Mouse (Mus musculus) T-helper 17 cell (primary cell): ENCODE data around the gene Lpp.

Experiments
- in situ Hi-C, 2 experiments: fragments of 300-600 bp; cut with MboI, MseI; formaldehyde crosslinking; loops; 1 replicate in 1 of 2; 2 replicates in 1 of 2; pipeline ENCODE4 v1.15.1; 2025; ENCODE audit warnings: high pct_unique_total_duplicates in 2 of 2

Lpp gene

GRCm38 (mm10) chr16:24599766-24600165 lies 206.5 kb downstream of the Lpp start:
- in situ Hi-C loops = loop anchor here in 1 of 2 experiments (10.0 kb wide), 1 partner anchor 1265 kb away; no protein-coding TSS in a partner anchor

DNA sequence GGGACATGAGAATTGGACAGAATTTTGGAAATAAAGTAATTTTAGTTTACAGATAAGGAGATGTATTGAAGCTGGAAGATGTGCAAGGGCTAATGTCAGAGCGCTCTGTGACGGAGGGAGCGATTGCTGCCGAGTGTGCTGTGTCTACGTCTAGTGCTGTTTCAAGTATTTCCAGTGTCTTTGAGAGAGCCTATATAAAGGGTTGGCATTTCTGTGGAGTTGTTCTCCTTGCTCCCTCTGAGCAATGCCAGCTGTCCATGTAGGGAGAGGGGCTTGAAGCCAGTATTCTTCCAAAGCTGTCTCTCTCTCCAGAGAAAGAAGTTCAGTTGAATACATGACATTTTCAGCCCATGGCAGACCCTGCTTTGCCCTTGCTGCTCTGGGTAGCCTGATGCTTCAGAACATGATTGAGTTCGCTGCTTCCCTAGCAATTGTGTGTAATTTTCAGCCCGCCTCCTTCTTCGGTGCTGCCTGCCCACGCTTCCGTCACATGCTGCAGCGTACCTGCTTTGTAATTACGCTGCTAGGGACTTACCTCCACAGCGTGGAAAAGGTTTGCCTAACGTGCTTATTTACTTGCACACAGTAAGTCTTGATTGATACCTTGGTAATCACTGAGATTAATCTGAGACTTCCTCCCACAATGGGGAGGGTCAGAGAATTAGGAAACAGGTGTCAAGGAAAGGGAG lies 207.1 kb downstream of the Lpp start:
- in situ Hi-C loops = loop anchor here in 1 of 2 experiments (10.0 kb wide), 1 partner anchor 1266 kb away; no protein-coding TSS in a partner anchor

DNA sequence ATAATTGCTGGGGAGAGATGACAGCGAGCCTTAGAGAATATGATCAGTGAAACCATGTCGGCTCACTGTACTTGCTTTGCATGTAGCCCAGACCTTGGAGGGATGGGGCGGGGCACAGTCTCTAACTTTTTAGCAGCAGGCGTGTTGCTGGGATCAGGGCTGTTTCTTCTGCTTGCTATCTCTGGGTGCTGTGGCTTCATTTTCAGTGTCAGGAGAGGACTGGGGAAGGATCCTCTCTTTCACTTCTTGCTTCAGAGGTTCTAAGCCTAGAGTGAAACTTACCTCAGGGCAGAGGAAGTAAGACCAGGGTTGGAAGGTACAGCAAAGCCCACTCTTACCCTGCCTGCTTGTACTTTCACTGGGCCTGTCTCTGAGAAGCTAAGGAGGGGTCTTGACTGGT lies 210.0 kb downstream of the Lpp start:
- in situ Hi-C loops = loop anchor here in 1 of 2 experiments (10.0 kb wide), 1 partner anchor 1269 kb away; no protein-coding TSS in a partner anchor

GRCm38 (mm10) chr16:24607896-24608457 lies 214.7 kb downstream of the Lpp start:
- in situ Hi-C loops = loop anchor here in 1 of 2 experiments (10.0 kb wide), 1 partner anchor 1273 kb away; no protein-coding TSS in a partner anchor

DNA sequence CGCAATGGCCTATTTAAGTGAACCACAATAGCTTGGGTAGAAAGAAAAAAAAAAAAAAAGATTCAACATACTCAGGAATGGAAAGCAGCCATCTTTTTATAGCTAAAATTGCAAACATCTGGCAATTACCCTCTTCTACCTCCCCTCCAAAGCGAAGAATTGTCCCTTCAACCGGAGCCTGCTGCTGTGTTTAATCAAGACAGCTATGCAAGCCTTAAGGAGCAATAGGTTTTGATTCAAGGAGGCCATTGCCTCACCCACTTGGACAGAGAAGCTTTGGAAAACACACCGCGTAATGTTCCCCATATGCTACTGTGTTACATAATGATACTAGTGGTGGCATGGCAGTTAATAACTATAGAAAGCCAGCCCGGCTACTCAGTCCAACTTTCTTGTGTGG lies 226.2 kb downstream of the Lpp start:
- in situ Hi-C loops = no loop called here

- in situ Hi-C loops = no loop called here
Observed at GRCm38 (mm10) chr16:24620021-24620420, 226.7 kb downstream of the Lpp start.

GRCm38 (mm10) chr16:24622226-24623194 lies 229.2 kb downstream of the Lpp start:
- in situ Hi-C loops = no loop called here

DNA sequence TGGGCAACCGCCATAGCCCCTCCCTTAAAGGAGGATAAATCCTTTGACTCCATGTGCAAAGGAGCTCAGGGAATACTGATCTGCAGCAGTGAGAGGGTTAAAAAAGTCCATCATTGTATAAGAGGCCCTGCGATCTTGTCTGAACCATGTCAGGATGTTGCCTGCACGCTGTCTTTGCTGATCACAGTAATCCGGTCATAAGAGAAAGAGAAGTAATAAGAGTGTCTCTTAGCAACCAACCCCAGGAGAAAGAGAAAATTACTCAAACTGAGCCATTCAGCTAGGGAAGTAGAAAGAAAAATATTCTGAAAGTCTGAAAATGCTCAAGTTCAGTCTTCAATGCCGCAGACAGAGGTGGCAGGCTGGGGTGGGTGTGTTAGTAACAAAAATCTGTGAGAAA lies 231.0 kb downstream of the Lpp start:
- in situ Hi-C loops = no loop called here

DNA sequence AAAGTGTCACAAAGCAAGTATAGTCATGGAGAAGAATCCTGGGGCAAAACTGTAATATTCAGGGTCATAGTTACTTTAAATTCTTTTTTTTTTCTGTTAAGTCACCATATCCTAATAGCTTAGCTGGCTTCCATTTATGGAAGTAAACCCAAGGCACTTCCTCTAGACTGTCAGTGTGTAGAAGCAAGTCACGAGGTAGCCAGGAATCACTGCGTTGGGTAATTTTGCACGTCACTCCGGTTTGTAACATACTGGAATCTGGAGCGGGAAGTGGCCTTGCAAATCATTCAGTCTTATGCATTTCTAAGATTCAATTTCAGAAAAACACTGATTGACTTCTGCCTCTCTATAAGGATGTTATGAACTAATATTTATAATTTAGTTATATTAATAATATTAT lies 232.3 kb downstream of the Lpp start:
- in situ Hi-C loops = loop anchor here in 1 of 2 experiments (25.0 kb wide), 1 partner anchor 437 kb away; no protein-coding TSS in a partner anchor

GRCm38 (mm10) chr16:24628779-24629178 lies 235.5 kb downstream of the Lpp start:
- in situ Hi-C loops = loop anchor here in 1 of 2 experiments (25.0 kb wide), 1 partner anchor 434 kb away; no protein-coding TSS in a partner anchor

GRCm38 (mm10) chr16:24629218-24630172 lies 236.2 kb downstream of the Lpp start:
- in situ Hi-C loops = loop anchor here in 1 of 2 experiments (25.0 kb wide), 1 partner anchor 433 kb away; no protein-coding TSS in a partner anchor

DNA sequence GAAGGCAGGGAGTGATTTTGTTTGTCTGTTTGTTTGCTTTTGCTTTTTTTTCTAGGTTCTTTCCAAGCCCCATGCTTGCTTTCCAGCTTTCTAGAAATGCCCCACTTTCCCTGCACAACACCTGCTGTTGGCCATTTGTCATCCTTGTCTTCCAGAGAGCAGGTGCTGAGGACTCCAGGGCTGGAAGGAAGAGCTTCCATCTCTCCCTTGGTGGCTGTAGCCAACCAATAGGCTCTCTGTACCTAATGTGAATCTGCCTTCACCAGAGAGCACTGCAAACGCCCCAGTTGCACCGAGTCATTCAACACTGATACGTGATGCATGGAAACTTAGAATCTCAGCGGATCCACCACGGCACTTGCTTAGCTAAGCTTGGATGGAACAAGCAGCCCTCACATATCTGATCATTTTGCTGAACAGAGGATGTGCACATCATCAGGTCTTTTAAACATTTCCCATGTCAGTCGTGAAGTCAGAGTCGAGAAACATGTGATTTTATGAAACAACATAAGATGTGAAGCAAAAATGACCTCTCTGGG lies 242.1 kb downstream of the Lpp start:
- in situ Hi-C loops = loop anchor here in 1 of 2 experiments (5.0 to 25.0 kb wide), 2 partner anchors 427 to 653 kb away; no protein-coding TSS in a partner anchor

GRCm38 (mm10) chr16:24636894-24637293 lies 243.6 kb downstream of the Lpp start:
- in situ Hi-C loops = loop anchor here in 1 of 2 experiments (5.0 to 25.0 kb wide), 2 partner anchors 425 to 655 kb away; no protein-coding TSS in a partner anchor

- in situ Hi-C loops = loop anchor here in 1 of 2 experiments (25.0 kb wide), 1 partner anchor 421 kb away; no protein-coding TSS in a partner anchor
Observed at GRCm38 (mm10) chr16:24641003-24641797, 247.9 kb downstream of the Lpp start.

DNA sequence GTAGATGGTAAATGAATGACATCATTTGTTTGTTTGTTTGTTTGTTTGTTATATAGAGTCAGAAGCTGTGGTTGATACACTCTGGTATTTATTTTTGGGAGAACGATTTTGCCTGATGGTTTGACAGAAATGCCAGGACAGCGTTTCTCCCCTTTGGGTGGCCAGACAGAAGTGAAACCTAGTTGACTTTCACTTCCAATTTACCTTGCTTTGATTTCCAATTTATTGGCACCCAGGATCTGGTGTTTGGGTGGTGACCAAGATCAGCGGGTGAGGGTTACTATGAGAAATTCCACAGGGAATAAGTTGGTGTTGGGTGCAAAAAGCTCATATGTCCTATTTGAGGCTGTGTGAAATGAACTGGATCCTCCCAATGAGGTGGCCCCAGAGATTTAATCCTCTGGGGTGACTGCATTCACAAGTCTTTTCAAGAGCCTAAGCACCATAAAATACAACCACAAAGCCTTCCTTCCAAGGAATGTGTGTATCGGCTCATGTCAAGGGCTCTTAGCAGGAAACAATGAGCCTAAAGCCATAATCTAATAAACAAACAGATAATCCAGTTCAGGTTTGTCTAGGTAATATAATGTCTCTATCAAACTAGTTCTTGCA lies 249.8 kb downstream of the Lpp start:
- in situ Hi-C loops = loop anchor here in 1 of 2 experiments (25.0 kb wide), 1 partner anchor 419 kb away; no protein-coding TSS in a partner anchor

- in situ Hi-C loops = loop anchor here in 1 of 2 experiments (25.0 kb wide), 1 partner anchor 418 kb away; no protein-coding TSS in a partner anchor
Observed at GRCm38 (mm10) chr16:24644154-24644553, 250.8 kb downstream of the Lpp start.

- in situ Hi-C loops = loop anchor here in 1 of 2 experiments (25.0 kb wide), 1 partner anchor 417 kb away; no protein-coding TSS in a partner anchor
Observed at GRCm38 (mm10) chr16:24644760-24645406, 251.6 kb downstream of the Lpp start.
